Mouse (Mus musculus): ENCODE data around the gene Fbxo2.

DNA sequence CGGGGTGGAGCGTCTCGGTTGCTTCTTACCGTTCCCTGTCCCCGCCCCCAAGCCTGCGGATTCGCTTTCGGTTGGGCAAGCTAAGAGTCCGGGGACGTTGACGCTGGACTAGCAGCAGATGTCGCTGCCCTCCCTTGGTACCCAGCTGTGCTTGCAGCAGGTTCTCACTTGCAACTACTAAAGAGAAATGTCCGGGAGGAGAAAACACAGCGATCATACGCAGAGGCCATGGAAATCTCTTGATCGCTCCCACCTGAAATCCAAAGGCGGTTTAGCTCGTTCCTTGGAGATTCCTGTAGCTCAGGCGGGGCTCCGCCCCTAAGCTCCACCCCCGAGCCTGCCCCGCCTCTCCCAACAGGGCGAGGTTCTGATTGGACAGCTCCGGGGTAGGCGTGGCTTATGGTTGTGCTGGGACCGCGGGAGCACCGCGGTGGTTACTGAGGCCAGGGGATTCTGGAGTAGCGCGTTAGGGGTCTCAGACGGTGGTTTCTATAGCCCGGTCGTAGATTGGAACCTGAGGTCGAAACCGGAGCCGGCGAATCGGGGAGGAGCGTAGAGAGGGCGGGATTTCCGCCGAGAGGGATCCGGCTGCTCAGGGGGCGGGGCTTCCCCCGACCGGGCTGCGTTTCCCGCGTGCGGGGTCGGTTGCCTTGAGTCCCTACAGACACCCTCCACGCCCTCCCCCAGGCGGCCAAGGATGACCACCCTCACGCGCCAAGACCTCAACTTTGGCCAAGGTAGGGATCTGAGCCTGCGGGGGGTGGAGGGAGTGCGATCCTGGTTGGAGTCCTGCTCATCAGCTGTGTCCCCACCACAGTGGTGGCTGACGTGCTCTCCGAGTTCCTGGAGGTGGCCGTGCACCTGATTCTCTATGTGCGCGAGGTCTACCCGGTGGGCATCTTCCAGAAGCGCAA, 20.1 kb upstream of the Fbxo2 start:
- TF ChIP-seq CTCF (IDR thresholded peaks at IDR 0.05; ENCODE audit: low read depth) (peak; percentile 82), EP300 (optimal IDR thresholded peaks at IDR 0.05) (no peak)
